Mouse (Mus musculus) intestine, embryonic 14.5 days (tissue): ENCODE results near the gene Ahrr. TPM values are rescaled to one million over a fixed set of nuclear protein-coding genes. Genes with fewer than 3 reads are reported as not detected.

Source experiments
- ATAC-seq: fragments of 200-750 bp; cut with Nextera tagmentation; replicated peaks from 2 replicates; pipeline ENCODE4 v1.8.0; 2017; ENCODE audit warnings: low read depth, moderate number of reproducible peaks, moderate TSS enrichment, moderate library complexity; ENCODE audit not compliant: low FRiP score, low TSS enrichment
- DNase-seq: peaks from one replicate; pipeline ENCODE4 v3.0.0-alpha.2; 2018; ENCODE audit warnings: low spot score
- H3K27ac ChIP-seq: fragments of 300-500 bp; sonication (generic); 2 replicates; pipeline ENCODE4 v1.5.1; 2014; ENCODE audit warnings: low read depth, mild to moderate bottlenecking, control low read depth
- H3K27me3 ChIP-seq: fragments of 300-500 bp; sonication (generic); replicated peaks from 2 replicates; pipeline ENCODE4 v1.6.1; 2014; ENCODE audit warnings: low read length, control low read depth; ENCODE audit not compliant: control insufficient read depth, insufficient read depth
- H3K36me3 ChIP-seq: fragments of 300-500 bp; sonication (generic); 2 replicates; pipeline ENCODE4 v1.6.1; 2014; ENCODE audit warnings: low read length, control low read depth; ENCODE audit not compliant: control insufficient read depth, insufficient read depth
- H3K4me1 ChIP-seq: fragments of 300-500 bp; sonication (generic); replicated peaks from 2 replicates; pipeline ENCODE4 v1.6.1; 2014; ENCODE audit warnings: low read length, control low read depth, mixed read lengths; ENCODE audit not compliant: control insufficient read depth, insufficient read depth
- H3K4me2 ChIP-seq: fragments of 300-500 bp; sonication (generic); 2 replicates; pipeline ENCODE4 v1.6.1; 2014; ENCODE audit warnings: low read length
- H3K4me3 ChIP-seq: fragments of 300-500 bp; sonication (generic); 2 replicates; pipeline ENCODE4 v1.5.1; 2014; ENCODE audit warnings: low read depth, low read length, control low read depth, mixed read lengths
- H3K9ac ChIP-seq: fragments of 300-500 bp; sonication (generic); 2 replicates; pipeline ENCODE4 v1.6.1; 2014; ENCODE audit warnings: mild to moderate bottlenecking, low read length
- H3K9me3 ChIP-seq: fragments of 300-500 bp; sonication (generic); 2 replicates; pipeline ENCODE4 v1.6.1; 2016; ENCODE audit warnings: low read length, control low read depth; ENCODE audit not compliant: control insufficient read depth
- WGBS: fragments of 180-500 bp; shearing (Covaris S2); extraction: QIAGEN DNeasy Blood & Tissue Kit; methylation state at CpG from one replicate; pipeline ENCODE4 v1.1.7; 2014; 5-methylcytosine and 5-hydroxymethylcytosine counted together
- polyA plus RNA-seq: library from polyadenylated mRNA; unstranded; fragments of >200 nt; fragmentation: Nextera tagmentation; extraction: Ambion mirVana; gene quantifications from 2 replicates; pipeline ENCODE4 v1.2.1, GENCODE M21; 2014

Ahrr gene
- 0.30 and 0.64 TPM in 2 replicates for polyA plus RNA-seq

DNA sequence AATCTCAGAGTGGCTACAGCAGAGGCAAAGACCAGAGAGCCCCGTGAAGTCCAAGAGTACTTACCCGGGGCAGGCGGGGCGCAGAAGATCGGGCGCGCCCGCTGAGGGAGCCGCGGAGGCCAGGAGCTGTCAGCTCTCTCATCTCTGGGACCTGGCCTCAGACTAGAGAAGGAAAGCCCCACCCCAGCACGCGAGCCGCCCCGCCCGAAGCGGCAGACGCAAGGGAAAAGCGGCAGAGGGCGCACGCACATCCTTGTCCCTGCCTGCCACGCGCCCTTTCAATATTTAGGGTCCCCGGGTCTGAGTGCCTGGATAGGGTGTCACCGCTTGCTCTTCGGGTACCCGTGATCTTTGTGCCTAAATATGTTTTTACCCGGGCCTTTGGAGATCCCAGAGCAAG lies at the start of gene Ahrr:
TSS of gene Ahrr (minus strand) at position 165 of the 400 bp plus-strand sequence.
- H3K4me3 ChIP-seq, result peak within 1 kb of the TSS; percentile 8; the same call in 1 of the 2 replicates
- H3K9ac ChIP-seq, result no peak within 1 kb of the TSS
- H3K4me2 ChIP-seq, result peak within 1 kb of the TSS; percentile 44
- H3K27ac ChIP-seq, result no peak within 1 kb of the TSS
- peaks cover 10% of the 10 kb centered on the region; the same call in 1 of the 2 replicates for H3K27me3 ChIP-seq
- H3K9me3 ChIP-seq, result no peaks in the 10 kb centered on the region
- no peaks in the 10 kb centered on the region for H3K36me3 ChIP-seq
- WGBS, result 1% methylated on average over 27 of the region's 27 CpGs
- peak; percentile 53; the same call in 1 of the 2 replicates for ATAC-seq
- no peaks in the 10 kb centered on the region for H3K4me1 ChIP-seq
- DNase-seq, result peak; percentile 79

GRCm38 (mm10) chr13:74341036-74341435 lies 48.9 kb upstream of the Ahrr start:
- no peak overlapping the region for H3K9ac ChIP-seq
- H3K4me2 ChIP-seq, result no peak overlapping the region
- WGBS, result 50% methylated on average over 3 of the region's 3 CpGs
- H3K4me3 ChIP-seq, result no peak overlapping the region
- DNase-seq (no peak), ATAC-seq (0 out of 2 replicates have a peak, but pooled peaks have one; percentile 43)
- H3K4me1 ChIP-seq, result no peaks in the 10 kb centered on the region
- H3K27me3 ChIP-seq, result no peaks in the 10 kb centered on the region
- H3K36me3 ChIP-seq, result peaks cover 81% of the 10 kb centered on the region
- H3K27ac ChIP-seq, result no peak overlapping the region
- no peaks in the 10 kb centered on the region for H3K9me3 ChIP-seq

DNA sequence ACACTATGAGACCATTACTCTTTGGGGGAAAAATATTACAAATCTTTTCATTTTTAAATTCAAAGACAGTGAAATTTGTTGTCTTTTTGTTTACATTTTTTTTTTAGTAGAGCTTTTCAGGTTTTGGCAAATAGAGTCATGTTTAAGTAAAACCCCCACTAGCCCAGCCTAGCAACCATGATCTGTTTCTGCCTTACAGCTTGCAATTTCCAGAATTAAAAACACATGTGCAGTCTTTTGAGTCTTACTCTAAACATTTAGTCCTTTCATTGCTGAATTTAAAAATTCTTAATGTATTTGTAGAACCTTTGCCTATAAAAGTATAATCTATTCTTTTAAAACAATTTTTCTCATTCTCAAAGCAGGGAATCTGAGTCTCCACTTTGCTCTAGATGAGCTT lies 37.2 kb upstream of the Ahrr start:
- DNase-seq, result no peak
- no peak for ATAC-seq
- H3K36me3 ChIP-seq, result peaks cover 78% of the 10 kb centered on the region
- no peaks in the 10 kb centered on the region for H3K27me3 ChIP-seq
- H3K9me3 ChIP-seq, result no peaks in the 10 kb centered on the region
- H3K4me2 ChIP-seq, result no peak overlapping the region
- no peaks in the 10 kb centered on the region for H3K4me1 ChIP-seq
- H3K9ac ChIP-seq, result no peak overlapping the region
- no peak overlapping the region for H3K27ac ChIP-seq
- no peak overlapping the region for H3K4me3 ChIP-seq

- under 1% methylated on average over 36 of the region's 36 CpGs for WGBS
- peak within 1 kb of the TSS; percentile 40; the same call in 1 of the 2 replicates for H3K27ac ChIP-seq
- H3K27me3 ChIP-seq, result no peaks in the 10 kb centered on the region
- peak within 1 kb of the TSS; percentile 71 for H3K4me2 ChIP-seq
- H3K36me3 ChIP-seq, result peaks cover 27% of the 10 kb centered on the region
- peaks cover 6% of the 10 kb centered on the region for H3K4me1 ChIP-seq
- H3K9me3 ChIP-seq, result no peaks in the 10 kb centered on the region
- peak within 1 kb of the TSS; percentile 74 for H3K4me3 ChIP-seq
- ATAC-seq (peak; percentile 99), DNase-seq (peak; percentile 92)
- peak within 1 kb of the TSS; percentile 71 for H3K9ac ChIP-seq
Observed at GRCm38 (mm10) chr13:74317170-74317849, 25.2 kb upstream of the Ahrr start, which contains the start of gene Pdcd6. TSS of gene Pdcd6 (minus strand) at chr13:74317580.

GRCm38 (mm10) chr13:74316789-74317169 lies 24.6 kb upstream of the Ahrr start:
- no peak for ATAC-seq
- H3K4me1 ChIP-seq, result peaks cover 6% of the 10 kb centered on the region
- H3K27ac ChIP-seq, result peak overlapping the region; percentile 40; the same call in 1 of the 2 replicates
- 2% methylated on average over 15 of the region's 15 CpGs for WGBS
- H3K9me3 ChIP-seq, result no peaks in the 10 kb centered on the region
- H3K9ac ChIP-seq, result peak overlapping the region; percentile 71
- H3K36me3 ChIP-seq, result peaks cover 22% of the 10 kb centered on the region
- peak overlapping the region; percentile 71 for H3K4me2 ChIP-seq
- no peaks in the 10 kb centered on the region for H3K27me3 ChIP-seq
- no peak for DNase-seq
- H3K4me3 ChIP-seq, result peak overlapping the region; percentile 74

GRCm38 (mm10) chr13:74316386-74316785 lies 24.3 kb upstream of the Ahrr start:
- ATAC-seq (no peak), DNase-seq (no peak)
- peak overlapping the region; percentile 71 for H3K9ac ChIP-seq
- H3K4me3 ChIP-seq, result peak overlapping the region; percentile 74
- H3K4me1 ChIP-seq, result peaks cover 6% of the 10 kb centered on the region
- peaks cover 20% of the 10 kb centered on the region for H3K36me3 ChIP-seq
- no peaks in the 10 kb centered on the region for H3K9me3 ChIP-seq
- H3K4me2 ChIP-seq, result peak overlapping the region; percentile 71
- no peaks in the 10 kb centered on the region for H3K27me3 ChIP-seq
- WGBS, result 26% methylated on average over 4 of the region's 4 CpGs
- peak overlapping the region; percentile 40; the same call in 1 of the 2 replicates for H3K27ac ChIP-seq

GRCm38 (mm10) chr13:74314616-74315015 lies 22.5 kb upstream of the Ahrr start:
- no peak for ATAC-seq

GRCm38 (mm10) chr13:74305780-74306179 lies 13.6 kb upstream of the Ahrr start:
- Histone ChIP-seq H3K9ac (no peak overlapping the region), H3K4me1 (no peaks in the 10 kb centered on the region), H3K4me3 (no peak overlapping the region), H3K27ac (no peak overlapping the region), H3K9me3 (no peaks in the 10 kb centered on the region), H3K4me2 (no peak overlapping the region), H3K27me3 (no peaks in the 10 kb centered on the region), H3K36me3 (peaks cover 84% of the 10 kb centered on the region)
- ATAC-seq (no peak), DNase-seq (no peak)
- 96% methylated on average over 1 of the region's 1 CpGs for WGBS

More at GRCm38 (mm10) chr13:74314616-74315015, 22.5 kb upstream of the Ahrr start:
- Histone ChIP-seq H3K4me3 (no peak overlapping the region), H3K36me3 (peaks cover 23% of the 10 kb centered on the region), H3K4me2 (no peak overlapping the region), H3K9me3 (no peaks in the 10 kb centered on the region), H3K27ac (no peak overlapping the region), H3K9ac (no peak overlapping the region), H3K27me3 (no peaks in the 10 kb centered on the region), H3K4me1 (peaks cover 6% of the 10 kb centered on the region)
- WGBS, result 97% methylated on average over 3 of the region's 3 CpGs
- no peak for DNase-seq

DNA sequence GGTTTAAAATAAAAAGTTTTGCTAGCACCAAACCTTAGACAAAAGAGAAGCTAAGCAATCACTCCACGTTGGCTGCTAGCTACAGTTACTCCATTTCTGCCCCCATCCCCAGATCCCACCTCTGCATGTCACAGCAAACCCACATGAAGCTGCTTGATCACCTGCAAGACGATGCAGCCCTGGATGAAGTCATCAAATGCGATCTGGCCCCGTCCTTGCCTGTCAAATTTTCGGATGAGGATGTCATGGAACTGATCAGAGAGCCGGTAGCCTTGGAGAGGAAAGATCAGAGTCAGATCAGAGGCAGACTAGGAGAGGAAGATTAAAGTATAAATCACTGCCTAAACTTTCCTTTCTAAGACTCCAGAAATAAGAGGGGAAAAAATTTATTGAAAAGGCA lies 13.2 kb upstream of the Ahrr start:
- H3K36me3 ChIP-seq, result peaks cover 80% of the 10 kb centered on the region

More for the DNA sequence above, 13.2 kb upstream of the Ahrr start:
- Histone ChIP-seq H3K9ac (no peak overlapping the region), H3K9me3 (no peaks in the 10 kb centered on the region), H3K4me2 (no peak overlapping the region), H3K27me3 (no peaks in the 10 kb centered on the region), H3K4me1 (no peaks in the 10 kb centered on the region), H3K27ac (no peak overlapping the region), H3K4me3 (no peak overlapping the region)
- no peak for ATAC-seq
- WGBS, result 95% methylated on average over 6 of the region's 6 CpGs
- DNase-seq, result no peak
